Mouse (Mus musculus) liver, embryonic 12.5 days (tissue): ENCODE results near the gene Usp39. TPM values are rescaled to one million over a fixed set of nuclear protein-coding genes. Genes with fewer than 3 reads are reported as not detected.

Experiments
- ATAC-seq: fragments of 200-750 bp; cut with Nextera tagmentation; 2 replicates; pipeline ENCODE4 v1.8.0; 2017; ENCODE audit warnings: moderate number of reproducible peaks, mild to moderate bottlenecking, moderate library complexity
- H3K27ac ChIP-seq: fragments of 300-500 bp; sonication (generic); 2 replicates; pipeline ENCODE4 v1.5.1; 2016; ENCODE audit warnings: mild to moderate bottlenecking
- H3K27me3 ChIP-seq: fragments of 300-500 bp; sonication (generic); replicated peaks from 2 replicates; pipeline ENCODE4 v1.6.1; 2016; ENCODE audit warnings: mild to moderate bottlenecking, moderate library complexity
- H3K36me3 ChIP-seq: fragments of 300-500 bp; sonication (generic); 2 replicates; pipeline ENCODE4 v1.6.1; 2016; ENCODE audit warnings: mild to moderate bottlenecking, moderate library complexity
- H3K4me1 ChIP-seq: fragments of 300-500 bp; sonication (generic); 2 replicates; pipeline ENCODE4 v1.6.1; 2016
- H3K4me2 ChIP-seq: fragments of 300-500 bp; sonication (generic); 2 replicates; pipeline ENCODE4 v1.6.1; 2016; ENCODE audit warnings: mild to moderate bottlenecking, moderate library complexity
- H3K4me3 ChIP-seq: fragments of 300-500 bp; sonication (generic); 2 replicates; pipeline ENCODE4 v1.5.1; 2016; ENCODE audit warnings: mild to moderate bottlenecking, moderate library complexity
- H3K9ac ChIP-seq: fragments of 300-500 bp; sonication (generic); 2 replicates; pipeline ENCODE4 v1.6.1; 2016; ENCODE audit warnings: mild to moderate bottlenecking, moderate library complexity
- H3K9me3 ChIP-seq: fragments of 300-500 bp; sonication (generic); replicated peaks from 2 replicates; pipeline ENCODE4 v1.6.1; 2016; ENCODE audit warnings: mild to moderate bottlenecking, moderate library complexity
- WGBS: fragments of 180-500 bp; shearing (Covaris S2); methylation state at CpG from one replicate; pipeline ENCODE4 v1.1.7; 2016; ENCODE audit not compliant: insufficient replicate concordance; 5-methylcytosine and 5-hydroxymethylcytosine counted together
- polyA plus RNA-seq: library from polyadenylated mRNA; unstranded; fragments of >200 nt; fragmentation: Nextera tagmentation; extraction: Ambion mirVana; gene quantifications from 2 replicates; pipeline ENCODE4 v1.2.1, GENCODE M21; 2016

Usp39 gene
- polyA plus RNA-seq, 1 experiment from 2014 or later: 72.6 TPM

- Histone ChIP-seq H3K36me3 (no peaks in the 10 kb centered on the region), H3K4me2 (no peak overlapping the region), H3K27me3 (no peaks in the 10 kb centered on the region), H3K4me1 (peaks cover 84% of the 10 kb centered on the region), H3K4me3 (no peak overlapping the region), H3K9ac (peak overlapping the region; percentile 55), H3K9me3 (no peaks in the 10 kb centered on the region), H3K27ac (peak overlapping the region; percentile 96)
- ATAC-seq: peak; percentile 3; the same call in 1 of the 2 replicates
- WGBS: 30% methylated on average over 9 of the region's 9 CpGs
Observed at GRCm38 (mm10) chr6:72277508-72278166, 67.3 kb downstream of the Usp39 start.

DNA sequence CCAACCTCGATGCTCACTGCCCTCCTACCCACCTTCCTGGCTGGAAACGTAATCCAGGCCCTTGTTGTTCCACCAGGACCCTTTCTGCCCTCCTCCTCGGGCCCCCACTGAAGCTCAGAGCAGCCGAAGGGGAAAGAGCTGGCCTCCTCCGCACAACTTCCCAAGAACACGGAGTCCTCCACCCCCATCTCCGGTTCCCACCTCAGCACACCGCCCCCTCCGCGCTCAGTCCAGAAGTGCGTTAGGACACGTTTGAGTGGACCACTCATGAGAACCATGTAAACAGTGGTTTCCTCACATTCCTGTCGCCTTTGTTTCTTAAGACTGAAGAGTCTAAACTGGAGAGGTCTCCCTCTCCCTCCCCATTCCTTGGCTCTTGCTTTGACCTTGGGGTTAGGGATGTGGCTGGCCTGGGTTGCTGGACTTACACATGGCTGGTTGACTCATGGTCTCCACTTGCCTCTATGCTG lies 68.0 kb downstream of the Usp39 start:
- ATAC-seq: no peak
- WGBS: 67% methylated on average over 13 of the region's 13 CpGs

GRCm38 (mm10) chr6:72276141-72276540 lies 68.8 kb downstream of the Usp39 start:
- 0 out of 2 replicates have a peak, but pooled peaks cover 6% of the 10 kb centered on the region for H3K27me3 ChIP-seq
- H3K4me2 ChIP-seq: no peak overlapping the region
- WGBS: 88% methylated on average over 6 of the region's 6 CpGs
- no peak overlapping the region for H3K9ac ChIP-seq
- H3K4me3 ChIP-seq: no peak overlapping the region
- no peaks in the 10 kb centered on the region for H3K36me3 ChIP-seq
- peak overlapping the region; percentile 96; the same call in 1 of the 2 replicates for H3K27ac ChIP-seq
- H3K9me3 ChIP-seq: no peaks in the 10 kb centered on the region
- no peak for ATAC-seq
- H3K4me1 ChIP-seq: peaks cover 90% of the 10 kb centered on the region

More for the DNA sequence above, 68.0 kb downstream of the Usp39 start:
- Histone ChIP-seq H3K4me2 (no peak overlapping the region), H3K4me1 (peaks cover 90% of the 10 kb centered on the region), H3K9ac (no peak overlapping the region), H3K4me3 (no peak overlapping the region), H3K27ac (peak overlapping the region; percentile 96), H3K36me3 (no peaks in the 10 kb centered on the region), H3K9me3 (no peaks in the 10 kb centered on the region), H3K27me3 (no peaks in the 10 kb centered on the region)

GRCm38 (mm10) chr6:72275527-72275926 lies 69.5 kb downstream of the Usp39 start:
- no peaks in the 10 kb centered on the region for H3K36me3 ChIP-seq
- peak overlapping the region; percentile 56; the same call in 1 of the 2 replicates for H3K27ac ChIP-seq
- WGBS: 31% methylated on average over 4 of the region's 4 CpGs
- peaks cover 90% of the 10 kb centered on the region for H3K4me1 ChIP-seq
- H3K9me3 ChIP-seq: no peaks in the 10 kb centered on the region
- 0 out of 2 replicates have a peak, but pooled peaks cover 6% of the 10 kb centered on the region for H3K27me3 ChIP-seq
- no peak overlapping the region for H3K4me3 ChIP-seq
- no peak overlapping the region for H3K4me2 ChIP-seq
- no peak for ATAC-seq
- no peak overlapping the region for H3K9ac ChIP-seq

DNA sequence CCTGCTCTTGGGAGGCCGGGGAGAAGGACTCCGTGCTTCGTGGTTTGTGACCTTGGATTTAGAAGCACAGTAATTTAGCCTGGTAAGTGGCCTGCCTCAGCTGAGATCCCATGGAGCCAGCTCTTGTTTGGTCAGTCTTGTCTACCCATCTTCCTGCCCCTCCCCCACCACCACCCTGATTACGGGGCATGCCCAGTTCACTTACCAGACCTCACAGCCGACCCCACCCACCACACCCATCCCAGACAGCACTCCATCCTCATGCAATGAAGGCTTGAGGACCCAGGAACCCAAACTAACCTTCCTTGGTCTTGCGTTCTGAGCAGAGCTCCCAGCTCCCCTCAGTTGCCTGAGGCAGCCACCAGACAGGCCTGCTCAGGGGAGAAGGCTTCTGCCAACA lies 71.8 kb downstream of the Usp39 start:
- H3K4me3 ChIP-seq: no peak overlapping the region
- WGBS: 51% methylated on average over 6 of the region's 6 CpGs
- H3K9ac ChIP-seq: peak overlapping the region; percentile 51
- H3K4me1 ChIP-seq: peaks cover 68% of the 10 kb centered on the region
- peak overlapping the region; percentile 79 for H3K27ac ChIP-seq
- peaks cover 27% of the 10 kb centered on the region for H3K27me3 ChIP-seq
- ATAC-seq: peak; percentile 79
- H3K4me2 ChIP-seq: peak overlapping the region; percentile 55
- no peaks in the 10 kb centered on the region for H3K36me3 ChIP-seq
- H3K9me3 ChIP-seq: no peaks in the 10 kb centered on the region

DNA sequence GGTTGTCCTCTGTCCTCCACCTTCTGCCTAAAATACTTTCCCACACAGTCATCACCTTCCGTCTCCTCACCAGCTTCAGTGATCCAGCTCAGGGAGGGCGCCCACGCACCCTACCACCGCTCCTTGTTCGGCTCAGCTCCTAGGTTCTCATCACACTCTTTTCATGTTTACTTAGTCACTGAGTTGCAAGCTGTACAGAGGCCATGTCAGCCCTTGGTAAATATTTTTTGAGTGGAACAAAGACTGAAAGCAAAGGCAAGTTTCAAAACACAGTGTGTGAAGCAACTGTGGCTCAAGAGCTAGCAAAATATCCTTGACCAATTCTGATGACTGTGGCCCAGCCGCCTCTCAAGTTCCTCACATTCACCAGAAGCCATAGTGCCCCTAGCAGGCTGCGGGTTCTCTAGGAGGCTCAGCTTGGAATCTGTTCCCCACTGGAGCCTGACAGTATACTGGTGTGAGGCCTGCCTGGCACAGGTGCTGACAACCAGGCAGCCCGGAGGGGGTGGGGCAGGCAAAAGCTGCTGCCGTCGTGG lies 72.8 kb downstream of the Usp39 start:
- no peaks in the 10 kb centered on the region for H3K36me3 ChIP-seq
- H3K4me3 ChIP-seq: no peak overlapping the region
- peak overlapping the region; percentile 79 for H3K27ac ChIP-seq
- peak overlapping the region; percentile 51; the same call in 1 of the 2 replicates for H3K9ac ChIP-seq
- H3K4me1 ChIP-seq: peaks cover 59% of the 10 kb centered on the region
- peak overlapping the region; percentile 55; the same call in 1 of the 2 replicates for H3K4me2 ChIP-seq
- 74% methylated on average over 10 of the region's 10 CpGs for WGBS
- no peaks in the 10 kb centered on the region for H3K9me3 ChIP-seq
- peak; percentile 23; the same call in 1 of the 2 replicates for ATAC-seq
- peaks cover 34% of the 10 kb centered on the region for H3K27me3 ChIP-seq

- no peak overlapping the region for H3K9ac ChIP-seq
- H3K36me3 ChIP-seq: no peaks in the 10 kb centered on the region
- H3K4me1 ChIP-seq: peaks cover 54% of the 10 kb centered on the region
- no peak overlapping the region for H3K4me3 ChIP-seq
- no peak for ATAC-seq
- H3K27me3 ChIP-seq: peaks cover 46% of the 10 kb centered on the region
- 54% methylated on average over 11 of the region's 11 CpGs for WGBS
- H3K27ac ChIP-seq: 0 out of 2 replicates have a peak overlapping the region, but pooled peaks have one; percentile 24
- H3K4me2 ChIP-seq: no peak overlapping the region
- H3K9me3 ChIP-seq: no peaks in the 10 kb centered on the region
Observed at GRCm38 (mm10) chr6:72270952-72271519, 73.9 kb downstream of the Usp39 start.

GRCm38 (mm10) chr6:72270258-72270657 lies 74.7 kb downstream of the Usp39 start:
- Histone ChIP-seq H3K4me3 (no peak overlapping the region), H3K27ac (no peak overlapping the region), H3K9ac (no peak overlapping the region), H3K27me3 (peaks cover 54% of the 10 kb centered on the region), H3K4me2 (no peak overlapping the region), H3K36me3 (no peaks in the 10 kb centered on the region), H3K9me3 (no peaks in the 10 kb centered on the region), H3K4me1 (peaks cover 56% of the 10 kb centered on the region)
- no peak for ATAC-seq
- WGBS: 75% methylated on average over 5 of the region's 5 CpGs

Other genes starting within 250 kb of the Usp39 start
- 166 and 181 TPM in 2 replicates for gene St3gal5, start 247.6 kb downstream of the Usp39 start, polyA plus RNA-seq
- 2.0 and 2.1 TPM in 2 replicates for gene Atoh8, start 109.6 kb downstream of the Usp39 start, polyA plus RNA-seq
- not detected in 2 replicates for gene Sftpb, start 40.6 kb downstream of the Usp39 start, polyA plus RNA-seq
- 17.5 and 17.8 TPM in 2 replicates for gene 0610030E20Rik, start 2.1 kb upstream of the Usp39 start, polyA plus RNA-seq
- 32.2 and 33.1 TPM in 2 replicates for gene Tmem150a, start 10.3 kb upstream of the Usp39 start, polyA plus RNA-seq
- 80.0 and 83.0 TPM in 2 replicates for gene Rnf181, start 21.8 kb upstream of the Usp39 start, polyA plus RNA-seq
- 105 and 109 TPM in 2 replicates for gene Vamp5, start 35.3 kb upstream of the Usp39 start, polyA plus RNA-seq
- 220 and 223 TPM in 2 replicates for gene Vamp8, start 45.5 kb upstream of the Usp39 start, polyA plus RNA-seq
- gene Ggcx, start 69.1 kb upstream of the Usp39 start, polyA plus RNA-seq: 21.8 and 23.0 TPM in 2 replicates
- gene Mat2a, start 94.4 kb upstream of the Usp39 start, polyA plus RNA-seq: 318 and 321 TPM in 2 replicates
- gene Sh2d6, start 176.5 kb upstream of the Usp39 start, polyA plus RNA-seq: not detected in 2 replicates
- gene Capg, start 199.2 kb upstream of the Usp39 start, polyA plus RNA-seq: 18.5 and 19.7 TPM in 2 replicates